Mouse (Mus musculus) intestine, postnatal 0 days (tissue): Measurements from ENCODE around the gene Clp1. TPM values are rescaled to one million over a fixed set of nuclear protein-coding genes. Genes with fewer than 3 reads are reported as not detected.

Experiments
- ATAC-seq: fragments of 200-750 bp; cut with Nextera tagmentation; 2 replicates; pipeline ENCODE4 v1.8.0; 2017; ENCODE audit warnings: mild to moderate bottlenecking, moderate TSS enrichment, moderate library complexity
- H3K27ac ChIP-seq: fragments of 300-500 bp; sonication (generic); 2 replicates; pipeline ENCODE4 v1.5.1; 2014; ENCODE audit warnings: mild to moderate bottlenecking, low read depth, low read length, moderate library complexity
- H3K27me3 ChIP-seq: fragments of 300-500 bp; sonication (generic); replicated peaks from 2 replicates; pipeline ENCODE4 v1.6.1; 2014; ENCODE audit warnings: low read length, mixed read lengths; ENCODE audit not compliant: control insufficient read depth, insufficient read depth
- H3K36me3 ChIP-seq: fragments of 300-500 bp; sonication (generic); 2 replicates; pipeline ENCODE4 v1.6.1; 2014; ENCODE audit warnings: mild to moderate bottlenecking, moderate library complexity; ENCODE audit not compliant: control insufficient read depth, insufficient read depth
- H3K4me1 ChIP-seq: fragments of 300-500 bp; sonication (generic); replicated peaks from 2 replicates; pipeline ENCODE4 v1.6.1; 2014; ENCODE audit warnings: antibody characterized with exemption, low read length, mixed read lengths; ENCODE audit not compliant: control insufficient read depth, insufficient read depth
- H3K4me2 ChIP-seq: fragments of 300-500 bp; sonication (generic); replicated peaks from 2 replicates; pipeline ENCODE4 v1.6.1; 2014; ENCODE audit warnings: low read depth, mild to moderate bottlenecking, moderate library complexity
- H3K4me3 ChIP-seq: fragments of 300-500 bp; sonication (generic); 2 replicates; pipeline ENCODE4 v1.5.1; 2014; ENCODE audit warnings: low read depth, low read length
- H3K9ac ChIP-seq: fragments of 300-500 bp; sonication (generic); 2 replicates; pipeline ENCODE4 v1.6.1; 2014; ENCODE audit warnings: mild to moderate bottlenecking, low read depth, low read length
- H3K9me3 ChIP-seq: fragments of 300-500 bp; sonication (generic); 2 replicates; pipeline ENCODE4 v1.6.1; 2016; ENCODE audit warnings: mixed run types; ENCODE audit not compliant: control insufficient read depth
- CTCF ChIP-seq: sonication (generic); IDR thresholded peaks from 2 replicates; pipeline ENCODE4 v1.5.1; 2016; ENCODE audit warnings: low read depth, mild to moderate bottlenecking, control low read depth, antibody characterized with exemption, moderate library complexity
- WGBS: fragments of 180-500 bp; shearing (Covaris S2); extraction: QIAGEN DNeasy Blood & Tissue Kit; methylation state at CpG from one replicate; pipeline ENCODE4 v1.1.7; 2014; 5-methylcytosine and 5-hydroxymethylcytosine counted together
- polyA plus RNA-seq: library from polyadenylated mRNA; unstranded; fragments of >200 nt; fragmentation: Nextera tagmentation; extraction: Ambion mirVana; gene quantifications from 2 replicates; pipeline ENCODE4 v1.2.1, GENCODE M21; 2015

Clp1 gene
- polyA plus RNA-seq, 1 experiment from 2014 or later = 18.1 TPM

- ATAC-seq = no peak
- Histone ChIP-seq H3K9me3 (no peaks in the 10 kb centered on the region), H3K4me1 (no peaks in the 10 kb centered on the region), H3K36me3 (peaks cover 40% of the 10 kb centered on the region), H3K27ac (no peak overlapping the region), H3K4me2 (no peak overlapping the region), H3K4me3 (no peak overlapping the region), H3K9ac (no peak overlapping the region), H3K27me3 (no peaks in the 10 kb centered on the region)
- 65% methylated on average over 5 of the region's 5 CpGs for WGBS
- no peak for TF ChIP-seq CTCF
Observed at GRCm38 (mm10) chr2:84695007-84695695, 32.0 kb downstream of the Clp1 start.

DNA sequence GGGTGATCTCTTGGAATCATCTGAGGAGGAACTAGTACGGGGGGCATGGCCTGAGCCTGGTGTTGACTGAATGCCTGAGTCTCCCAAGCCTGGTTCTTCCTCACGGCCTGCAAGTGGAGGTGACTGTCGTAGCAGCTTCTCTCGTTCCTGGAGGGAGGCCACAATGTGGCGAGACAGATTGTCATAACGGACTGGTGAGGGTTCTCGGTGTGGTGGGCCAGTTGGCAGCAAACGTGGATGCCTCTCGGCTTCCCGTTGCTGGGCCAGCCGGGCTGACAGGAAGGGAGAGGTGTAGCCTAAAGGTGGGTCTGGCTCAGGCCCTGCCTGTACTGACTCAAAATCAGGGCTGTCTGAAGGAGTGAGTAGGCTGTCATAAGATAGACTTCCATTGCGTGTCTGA lies 37.1 kb downstream of the Clp1 start:
- Histone ChIP-seq H3K4me3 (no peak overlapping the region), H3K36me3 (peaks cover 72% of the 10 kb centered on the region), H3K4me1 (no peaks in the 10 kb centered on the region), H3K9me3 (no peaks in the 10 kb centered on the region), H3K27me3 (no peaks in the 10 kb centered on the region), H3K4me2 (no peak overlapping the region), H3K27ac (no peak overlapping the region), H3K9ac (no peak overlapping the region)
- WGBS = 91% methylated on average over 12 of the region's 12 CpGs
- no peak for TF ChIP-seq CTCF
- no peak for ATAC-seq

GRCm38 (mm10) chr2:84688080-84688844 lies 38.9 kb downstream of the Clp1 start:
- no peak for ATAC-seq
- WGBS = 85% methylated on average over 2 of the region's 2 CpGs
- Histone ChIP-seq H3K27me3 (no peaks in the 10 kb centered on the region), H3K27ac (no peak overlapping the region), H3K4me1 (no peaks in the 10 kb centered on the region), H3K4me3 (no peak overlapping the region), H3K4me2 (no peak overlapping the region), H3K9me3 (no peaks in the 10 kb centered on the region), H3K9ac (no peak overlapping the region), H3K36me3 (peaks cover 65% of the 10 kb centered on the region)
- TF ChIP-seq CTCF = no peak

DNA sequence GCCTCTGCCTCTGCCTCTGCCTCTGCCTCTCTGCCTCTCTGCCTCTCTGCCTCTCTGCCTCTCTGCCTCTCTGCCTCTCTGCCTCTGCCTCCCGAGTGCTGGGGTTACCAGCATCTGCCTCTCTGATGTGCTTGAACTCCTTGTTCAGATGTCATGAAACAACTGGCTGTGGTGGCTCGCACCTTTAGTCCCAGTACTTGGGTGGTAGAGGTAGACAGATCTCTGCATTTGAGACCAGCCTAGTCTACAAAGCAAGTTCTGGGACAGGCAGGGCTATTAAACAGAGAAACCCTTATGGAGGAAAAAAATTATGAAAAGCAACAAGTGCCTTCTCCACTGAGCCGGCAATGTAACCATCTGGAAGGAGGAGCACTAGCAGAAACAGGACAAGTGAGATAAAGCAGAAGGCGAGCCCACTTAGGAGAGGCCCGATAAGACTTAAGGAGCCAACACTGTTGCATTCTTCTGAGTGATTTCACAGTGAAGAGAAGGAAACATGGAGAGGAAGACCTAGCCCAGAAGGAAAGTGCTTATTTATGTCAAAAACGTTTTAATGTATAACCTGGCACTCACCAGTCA lies 44.5 kb downstream of the Clp1 start:
- no peak overlapping the region for H3K9ac ChIP-seq
- H3K27me3 ChIP-seq = no peaks in the 10 kb centered on the region
- 0 out of 2 replicates have a peak overlapping the region, but pooled peaks have one; percentile 4 for H3K4me2 ChIP-seq
- H3K4me1 ChIP-seq = no peaks in the 10 kb centered on the region
- no peak for TF ChIP-seq CTCF
- ATAC-seq = no peak
- 43% methylated on average over 6 of the region's 6 CpGs for WGBS
- H3K4me3 ChIP-seq = no peak overlapping the region
- no peaks in the 10 kb centered on the region for H3K9me3 ChIP-seq
- H3K27ac ChIP-seq = no peak overlapping the region
- peaks cover 19% of the 10 kb centered on the region for H3K36me3 ChIP-seq

- peaks cover 9% of the 10 kb centered on the region; the same call in 1 of the 2 replicates for H3K36me3 ChIP-seq
- H3K4me3 ChIP-seq = peak within 1 kb of the TSS; percentile 74
- no peaks in the 10 kb centered on the region for H3K9me3 ChIP-seq
- TF ChIP-seq CTCF = no peak
- H3K27ac ChIP-seq = peak within 1 kb of the TSS; percentile 68
- no peaks in the 10 kb centered on the region for H3K27me3 ChIP-seq
- 8% methylated on average over 8 of the region's 8 CpGs for WGBS
- H3K4me1 ChIP-seq = no peaks in the 10 kb centered on the region; the same call in 1 of the 2 replicates
- peak within 1 kb of the TSS; percentile 77 for H3K4me2 ChIP-seq
- H3K9ac ChIP-seq = peak within 1 kb of the TSS; percentile 62
- ATAC-seq = no peak
Observed at GRCm38 (mm10) chr2:84679016-84679415, 48.1 kb downstream of the Clp1 start, which contains the start of gene Tmx2. Gene Tmx2, minus strand, starts transcription at chr2:84679140.
